In the genomic region with DNA sequence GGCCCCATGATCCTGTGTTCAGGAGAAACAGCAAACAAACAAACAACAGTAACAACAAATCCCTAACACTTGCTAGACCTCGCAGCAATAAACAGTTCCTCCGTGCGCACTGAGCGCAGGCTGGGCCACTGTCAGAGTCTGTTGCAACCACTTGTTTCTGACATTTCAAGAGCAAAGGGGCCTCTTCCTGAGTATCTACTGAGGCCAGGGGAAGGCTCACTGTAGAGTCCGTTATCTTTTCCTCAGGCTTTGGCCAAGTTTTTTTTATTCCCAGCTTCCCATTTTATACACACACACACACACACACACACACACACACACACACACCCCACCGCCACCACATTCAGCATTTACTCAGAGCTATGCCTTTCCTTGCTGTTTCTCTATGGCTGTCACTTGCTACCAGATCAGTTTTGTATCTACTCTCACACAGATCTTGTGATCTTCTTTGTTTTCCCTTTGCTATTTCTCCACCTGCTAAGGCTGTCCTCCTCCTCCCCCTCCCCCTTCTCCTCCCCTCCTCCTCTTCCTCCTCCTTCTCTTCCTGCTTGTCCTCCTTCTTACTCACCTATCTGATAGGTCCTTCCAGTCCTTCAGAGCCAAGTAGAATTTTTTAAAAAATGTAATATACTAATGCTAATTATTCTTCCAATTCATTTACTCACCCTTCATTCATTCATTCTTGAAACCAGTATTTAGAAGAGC, we compare ENCODE assay signal across 12 mouse cellular contexts. TPM values are rescaled to one million over a fixed set of nuclear protein-coding genes. Genes with fewer than 3 reads are reported as not detected.
DNase-seq lines count a peak whose midpoint lies in the region; ATAC-seq and TF ChIP-seq lines count a peak whose summit lies in the region.
"Had no signal": no experiment of that assay in that cellular context is flagged by ENCODE, and none has a peak within 500 bp of the region (broad histone marks: within the 10 kb centered on the region; RNA-seq: fewer than 3 reads in every experiment).

No protein-coding gene starts in this region.

- H3K9ac ChIP-seq in heart, embryonic 12.5 days, result no peak overlapping the region
- H3K9ac ChIP-seq in stomach, embryonic 15.5 days, result no peak overlapping the region
- H3K9ac ChIP-seq in stomach, postnatal 0 days (ENCODE audit: low read length), result no peak overlapping the region
- H3K9ac ChIP-seq: forebrain, embryonic 15.5 days; midbrain, embryonic 13.5 days had no signal

- H3K36me3 ChIP-seq in heart, embryonic 12.5 days, result no peaks in the 10 kb centered on the region
- H3K36me3 ChIP-seq in stomach, embryonic 15.5 days, result no peaks in the 10 kb centered on the region
- no peaks in the 10 kb centered on the region for H3K36me3 ChIP-seq in stomach, postnatal 0 days (ENCODE audit: control insufficient read depth, insufficient read depth, low read length)
- H3K36me3 ChIP-seq in small intestine, adult 2 months (ENCODE audit: control insufficient read depth, insufficient read depth, low read length), result no peaks in the 10 kb centered on the region
- H3K36me3 ChIP-seq: forebrain, embryonic 15.5 days; midbrain, embryonic 13.5 days had no signal

- TF ChIP-seq POLR2A in small intestine, adult 2 months (IDR thresholded peaks at IDR 0.05; ENCODE audit: low read depth, low read length), result no peak

- peak overlapping the region; percentile 31 for H3K4me2 ChIP-seq in heart, embryonic 12.5 days
- no peak overlapping the region for H3K4me2 ChIP-seq in stomach, embryonic 15.5 days
- no peak overlapping the region for H3K4me2 ChIP-seq in stomach, postnatal 0 days (replicated peaks; ENCODE audit: low read depth)
- H3K4me2 ChIP-seq: forebrain, embryonic 15.5 days; midbrain, embryonic 13.5 days had no signal

- no peak overlapping the region for H3K4me3 ChIP-seq in heart, embryonic 12.5 days
- no peak overlapping the region for H3K4me3 ChIP-seq in stomach, embryonic 15.5 days (replicated peaks)
- no peak overlapping the region for H3K4me3 ChIP-seq in stomach, postnatal 0 days (ENCODE audit: low read depth, low read length)
- H3K4me3 ChIP-seq in small intestine, adult 2 months (ENCODE audit: low read depth, low read length), result no peak overlapping the region
- H3K4me3 ChIP-seq: forebrain, embryonic 15.5 days; midbrain, embryonic 13.5 days had no signal

- peaks cover 28% of the 10 kb centered on the region for H3K4me1 ChIP-seq in heart, embryonic 12.5 days (replicated peaks)
- peaks cover 9% of the 10 kb centered on the region; the same call in 1 of the 2 replicates for H3K4me1 ChIP-seq in stomach, embryonic 15.5 days
- H3K4me1 ChIP-seq in stomach, postnatal 0 days (replicated peaks; ENCODE audit: control insufficient read depth, insufficient read depth), result no peaks in the 10 kb centered on the region
- peaks cover 41% of the 10 kb centered on the region for H3K4me1 ChIP-seq in small intestine, adult 2 months (ENCODE audit: control insufficient read depth, insufficient read depth, insufficient read length, low read length)

- no peaks in the 10 kb centered on the region for H3K9me3 ChIP-seq in heart, embryonic 12.5 days (replicated peaks)
- H3K9me3 ChIP-seq in stomach, embryonic 15.5 days, result no peaks in the 10 kb centered on the region
- no peaks in the 10 kb centered on the region for H3K9me3 ChIP-seq in stomach, postnatal 0 days (ENCODE audit: control insufficient read depth, low read length)
- H3K9me3 ChIP-seq: forebrain, embryonic 15.5 days; midbrain, embryonic 13.5 days had no signal

- ATAC-seq in heart, embryonic 12.5 days (ENCODE audit: insufficient number of reproducible peaks, low FRiP score), result peak; percentile 61
- no peak for ATAC-seq in stomach, embryonic 15.5 days (ENCODE audit: insufficient read depth, low FRiP score, low read depth)
- no peak for ATAC-seq in stomach, postnatal 0 days (ENCODE audit: low FRiP score, low TSS enrichment)
- peak; percentile 21 for ATAC-seq in inflammation-experienced regulatory T-cells, adult 6 months
- ATAC-seq: forebrain, embryonic 15.5 days; midbrain, embryonic 13.5 days had no signal

- no peak for DNase-seq in heart, postnatal 36 days
- DNase-seq in stomach, postnatal 0 days (ENCODE audit: low spot score), result no peak
- no peak for DNase-seq in kidney, postnatal 36 days
- no peak for DNase-seq in gastrocnemius, adult 8-10 months (ENCODE audit: low spot score in 2 of 2)
- DNase-seq: heart, postnatal 14 days; kidney, postnatal 10 days had no signal

- WGBS in heart, embryonic 12.5 days, result 37% methylated on average over 6 of the region's 6 CpGs
- 69% methylated on average over 6 of the region's 6 CpGs for WGBS in stomach, embryonic 15.5 days
- 67% methylated on average over 6 of the region's 6 CpGs for WGBS in stomach, postnatal 0 days
- WGBS in small intestine, adult 2 months, result 69% methylated on average over 6 of the region's 6 CpGs

- no peak for TF ChIP-seq CTCF in stomach, postnatal 0 days (IDR thresholded peaks at IDR 0.05; ENCODE audit: low read depth)
- TF ChIP-seq CTCF in small intestine, adult 2 months (IDR thresholded peaks at IDR 0.05; ENCODE audit: extremely low read depth, insufficient read length, insufficient replicate concordance, low read depth, low read length), result no peak

- intact Hi-C loops in heart, postnatal 36 days (cut with DNase I), result no loop called here

- H3K27ac ChIP-seq in heart, embryonic 12.5 days (ENCODE audit: poor library complexity, severe bottlenecking), result peak overlapping the region; percentile 72
- H3K27ac ChIP-seq in stomach, embryonic 15.5 days, result peak overlapping the region; percentile 21; the same call in 1 of the 2 replicates
- no peak overlapping the region for H3K27ac ChIP-seq in stomach, postnatal 0 days (replicated peaks)
- H3K27ac ChIP-seq in small intestine, adult 2 months (ENCODE audit: insufficient read depth, low read depth, low read length), result peak overlapping the region; percentile 49
- H3K27ac ChIP-seq: forebrain, embryonic 15.5 days; midbrain, embryonic 13.5 days had no signal

- no peaks in the 10 kb centered on the region for H3K27me3 ChIP-seq in heart, embryonic 12.5 days (replicated peaks)
- H3K27me3 ChIP-seq in stomach, embryonic 15.5 days (replicated peaks), result no peaks in the 10 kb centered on the region
- no peaks in the 10 kb centered on the region for H3K27me3 ChIP-seq in stomach, postnatal 0 days (ENCODE audit: control insufficient read depth, insufficient read depth, low read length)
- H3K27me3 ChIP-seq in small intestine, adult 2 months (ENCODE audit: control insufficient read depth, insufficient read depth, low read length), result no peaks in the 10 kb centered on the region
- H3K27me3 ChIP-seq: forebrain, embryonic 15.5 days; midbrain, embryonic 13.5 days had no signal

- TF ChIP-seq EP300 in stomach, postnatal 0 days (optimal IDR thresholded peaks at IDR 0.05), result no peak

RNA-seq across cellular contexts. Expression of a gene that starts 47.4 kb away (rescaled TPM):
- polyA plus RNA-seq in heart, embryonic 12.5 days (2016; fragmentation: Nextera tagmentation; extraction: Ambion mirVana), result 53.6 and 59.2 TPM in 2 replicates
- total RNA-seq in heart, postnatal 36 days (2021), result 10 to 100 TPM; 10.4 to 12.0 TPM
- polyA plus RNA-seq in stomach, embryonic 15.5 days (2015; fragmentation: Nextera tagmentation; extraction: Ambion mirVana), result 48.9 and 50.1 TPM in 2 replicates
- 38.7 and 41.3 TPM in 2 replicates for polyA plus RNA-seq in stomach, postnatal 0 days (2015; fragmentation: Nextera tagmentation; extraction: Ambion mirVana)
- 10 to 100 TPM; 24.6 to 48.2 (median 34.1) TPM for polyA plus RNA-seq in inflammation-experienced regulatory T-cells, adult 6 months (2017; shearing (Covaris generic))
- 6.5 and 21.6 TPM in 2 replicates for polyA plus RNA-seq in small intestine, adult 2 months (2012; rRNA removed)
- total RNA-seq in gastrocnemius, adult 8-10 months (2022), result under 1 TPM; 0.44 to 0.94 (median 0.76) TPM

Comparison
In these comparisons a context has a peak if more than half of its experiments do, and no peak if none do; other contexts are left out.
1. ATAC-seq: peak in heart, embryonic 12.5 days (single experiment) and inflammation-experienced regulatory T-cells, adult 6 months (single experiment); none in stomach, embryonic 15.5 days (single experiment) and stomach, postnatal 0 days (single experiment).